11 mouse cellular contexts compared by ENCODE assay signal in the genomic region with DNA sequence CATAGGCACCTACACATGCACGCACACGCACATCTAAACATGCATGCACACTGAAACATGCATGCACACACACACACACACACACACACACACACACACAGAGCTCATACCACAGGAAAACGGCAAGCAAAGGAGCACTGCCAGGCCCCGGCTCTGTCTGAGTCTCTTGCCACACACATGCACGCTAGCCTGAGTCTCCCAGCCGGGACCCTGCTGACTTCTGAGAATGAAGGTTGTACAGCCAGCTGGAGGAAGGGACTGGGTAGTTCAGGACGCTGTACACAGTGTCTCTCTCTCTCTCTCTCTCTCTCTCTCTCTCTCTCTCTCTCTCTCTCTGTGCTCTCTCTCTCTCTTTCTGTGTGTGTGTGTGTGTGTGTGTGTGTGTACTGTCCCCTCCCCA. TPM values are rescaled to one million over a fixed set of nuclear protein-coding genes. Genes with fewer than 3 reads are reported as not detected.
DNase-seq lines count a peak whose midpoint lies in the region; ATAC-seq and TF ChIP-seq lines count a peak whose summit lies in the region.
"Had no signal": no experiment of that assay in that cellular context is flagged by ENCODE, and none has a peak within 500 bp of the region (broad histone marks: within the 10 kb centered on the region; RNA-seq: fewer than 3 reads in every experiment).

No protein-coding gene starts in this region.

- DNase-seq in forebrain, embryonic 10.5 days (ENCODE audit: extremely low spot score, low spot score): no peak
- no peak for DNase-seq in urinary bladder, postnatal 14 days (ENCODE audit: low spot score)
- no peak for DNase-seq in layer of hippocampus, adult 2 months (ENCODE audit: low spot score in 2 of 2)
- DNase-seq: gastrocnemius, postnatal 36 days; lung, adult 18-20 months had no signal

- peaks cover 22% of the 10 kb centered on the region for H3K27me3 ChIP-seq in forebrain, embryonic 10.5 days (ENCODE audit: poor library complexity, severe bottlenecking)
- no peaks in the 10 kb centered on the region for H3K27me3 ChIP-seq in forebrain, embryonic 15.5 days
- H3K27me3 ChIP-seq in megakaryocyte, embryonic 14.5 days (replicated peaks): peaks cover 45% of the 10 kb centered on the region
- no peaks in the 10 kb centered on the region for H3K27me3 ChIP-seq in intestine, embryonic 16.5 days (replicated peaks; ENCODE audit: control insufficient read depth, insufficient read depth, low read length)
- H3K27me3 ChIP-seq in neural tube, embryonic 14.5 days (ENCODE audit: control insufficient read depth, insufficient read depth, low read length): no peaks in the 10 kb centered on the region

- H3K4me1 ChIP-seq in forebrain, embryonic 10.5 days: peaks cover 41% of the 10 kb centered on the region
- H3K4me1 ChIP-seq in forebrain, embryonic 15.5 days: peaks cover 10% of the 10 kb centered on the region
- H3K4me1 ChIP-seq in megakaryocyte, embryonic 14.5 days: peaks cover 15% of the 10 kb centered on the region
- H3K4me1 ChIP-seq in intestine, embryonic 16.5 days (ENCODE audit: control insufficient read depth, insufficient read depth, low read length): peaks cover 39% of the 10 kb centered on the region
- H3K4me1 ChIP-seq in neural tube, embryonic 14.5 days (ENCODE audit: control insufficient read depth, insufficient read depth, low read length): peaks cover 6% of the 10 kb centered on the region

- ATAC-seq in forebrain, embryonic 15.5 days (replicated peaks): no peak
- no peak for ATAC-seq in megakaryocyte, adult 5-6 weeks (ENCODE audit: poor library complexity, severe bottlenecking)
- peak; percentile 63 for ATAC-seq in intestine, embryonic 16.5 days
- no peak for ATAC-seq in neural tube, embryonic 14.5 days (ENCODE audit: low read depth)

- 41% methylated on average over 7 of the region's 7 CpGs for WGBS in forebrain, embryonic 10.5 days
- 43% methylated on average over 7 of the region's 7 CpGs for whole genome bisulfite sequencing in forebrain, embryonic 15.5 days
- WGBS in intestine, embryonic 16.5 days: 37% methylated on average over 7 of the region's 7 CpGs
- 29% methylated on average over 7 of the region's 7 CpGs for WGBS in neural tube, embryonic 14.5 days

- H3K36me3 ChIP-seq in forebrain, embryonic 10.5 days (replicated peaks): no peaks in the 10 kb centered on the region; the same call in 1 of the 2 replicates
- no peaks in the 10 kb centered on the region for H3K36me3 ChIP-seq in forebrain, embryonic 15.5 days
- no peaks in the 10 kb centered on the region for H3K36me3 ChIP-seq in megakaryocyte, embryonic 14.5 days (replicated peaks; ENCODE audit: low read length)
- H3K36me3 ChIP-seq in intestine, embryonic 16.5 days (ENCODE audit: control insufficient read depth, insufficient read depth, low read length): no peaks in the 10 kb centered on the region
- H3K36me3 ChIP-seq in neural tube, embryonic 14.5 days (ENCODE audit: control insufficient read depth, insufficient read depth, low read length): no peaks in the 10 kb centered on the region

- no peak overlapping the region for H3K4me3 ChIP-seq in forebrain, embryonic 10.5 days
- no peak overlapping the region for H3K4me3 ChIP-seq in forebrain, embryonic 15.5 days
- H3K4me3 ChIP-seq in megakaryocyte, embryonic 14.5 days (replicated peaks): peak overlapping the region; percentile 75
- no peak overlapping the region for H3K4me3 ChIP-seq in intestine, embryonic 16.5 days (ENCODE audit: low read length)
- no peak overlapping the region for H3K4me3 ChIP-seq in neural tube, embryonic 14.5 days (ENCODE audit: low read depth, low read length)
- H3K4me3 ChIP-seq in layer of hippocampus, adult 2 months: no peak overlapping the region
- H3K4me3 ChIP-seq: erythroblast, embryonic 14.5 days had no signal

- peaks cover 9% of the 10 kb centered on the region for H3K9me3 ChIP-seq in forebrain, embryonic 10.5 days
- H3K9me3 ChIP-seq in forebrain, embryonic 15.5 days: no peaks in the 10 kb centered on the region
- peaks cover 17% of the 10 kb centered on the region for H3K9me3 ChIP-seq in megakaryocyte, embryonic 14.5 days
- H3K9me3 ChIP-seq in intestine, embryonic 16.5 days (ENCODE audit: control insufficient read depth, low read length): peaks cover 4% of the 10 kb centered on the region; the same call in 1 of the 2 replicates
- no peaks in the 10 kb centered on the region for H3K9me3 ChIP-seq in neural tube, embryonic 14.5 days (ENCODE audit: control insufficient read depth, low read length)

- no peak for TF ChIP-seq CTCF in layer of hippocampus, adult 2 months (conservative IDR thresholded peaks at IDR 0.05)

- H3K4me2 ChIP-seq in forebrain, embryonic 15.5 days (replicated peaks): no peak overlapping the region
- no peak overlapping the region for H3K4me2 ChIP-seq in intestine, embryonic 16.5 days (ENCODE audit: low read depth, low read length)
- no peak overlapping the region for H3K4me2 ChIP-seq in neural tube, embryonic 14.5 days (ENCODE audit: low read depth, low read length)

- H3K9ac ChIP-seq in forebrain, embryonic 15.5 days (replicated peaks): no peak overlapping the region
- H3K9ac ChIP-seq in intestine, embryonic 16.5 days (ENCODE audit: low read depth, low read length): peak overlapping the region; percentile 21; the same call in 1 of the 2 replicates
- H3K9ac ChIP-seq in neural tube, embryonic 14.5 days (replicated peaks; ENCODE audit: low read depth, low read length): no peak overlapping the region

- H3K27ac ChIP-seq in forebrain, embryonic 10.5 days: peak overlapping the region; percentile 78
- H3K27ac ChIP-seq in forebrain, embryonic 15.5 days (replicated peaks): no peak overlapping the region
- peak overlapping the region; percentile 70; the same call in 1 of the 2 replicates for H3K27ac ChIP-seq in intestine, embryonic 16.5 days (ENCODE audit: low read length)
- 0 out of 2 replicates have a peak overlapping the region, but pooled peaks have one; percentile 22 for H3K27ac ChIP-seq in neural tube, embryonic 14.5 days (ENCODE audit: low read depth, low read length)
- no peak overlapping the region for H3K27ac ChIP-seq in layer of hippocampus, adult 2 months

RNA-seq across cellular contexts. Expression of gene Fam222a, which starts 17.4 kb away (rescaled TPM):
- 3.9 and 4.1 TPM in 2 replicates for polyA plus RNA-seq in forebrain, embryonic 10.5 days (2016; fragmentation: Nextera tagmentation; extraction: Ambion mirVana)
- 5.2 and 5.6 TPM in 2 replicates for polyA plus RNA-seq in forebrain, embryonic 15.5 days (2015; fragmentation: Nextera tagmentation; extraction: Ambion mirVana)
- polyA plus RNA-seq in megakaryocyte, embryonic 14.5 days (2012; ENCODE audit: insufficient read depth, low replicate concordance): 0.34 and 9.8 TPM in 2 replicates
- 0.16 and 0.22 TPM in 2 replicates for total RNA-seq in megakaryocyte, adult 5-6 weeks (2015)
- total RNA-seq in megakaryocyte, adult 5-6 weeks (2017): 0.11 and 0.69 TPM in 2 replicates
- 3.9 and 5.8 TPM in 2 replicates for polyA plus RNA-seq in intestine, embryonic 16.5 days (2015; fragmentation: Nextera tagmentation; extraction: Ambion mirVana)
- polyA plus RNA-seq in neural tube, embryonic 14.5 days (2014; fragmentation: Nextera tagmentation; extraction: Ambion mirVana): 5.3 and 7.0 TPM in 2 replicates
- total RNA-seq in layer of hippocampus, adult 2 months (2021): 1 to 10 TPM; 3.5 to 4.1 TPM

Comparison
In these comparisons a context has a peak if more than half of its experiments do, and no peak if none do; other contexts are left out.
1. H3K27ac ChIP-seq: peak in forebrain, embryonic 10.5 days (single experiment), intestine, embryonic 16.5 days (single experiment) and neural tube, embryonic 14.5 days (single experiment); none in forebrain, embryonic 15.5 days (single experiment) and layer of hippocampus, adult 2 months (single experiment).